Mouse (Mus musculus) left cerebral cortex, adult 6 months (tissue): ENCODE data around the gene Mapkapk3. TPM values are rescaled to one million over a fixed set of nuclear protein-coding genes. Genes with fewer than 3 reads are reported as not detected.

Experiments used
- long read RNA-seq, 2 experiments: library from polyadenylated mRNA; unstranded; transcript quantifications; one replicate each; pipeline ENCODE4 v2.0.0; 2019 to 2020
- polyA plus RNA-seq: library from polyadenylated mRNA; unstranded; fragments of <200 nt; fragmentation: Nextera tagmentation; gene quantifications from 2 replicates; pipeline ENCODE4 v1.2.3, GENCODE M21; 2021

Mapkapk3 gene
- polyA plus RNA-seq, result 1.8 and 2.3 TPM in 2 replicates
- long read RNA-seq, experiment 1, transcript Mapkapk3-201 (11 exons, 2,816 nt), result major isoform, 6 of 19 reads
- long read RNA-seq, experiment 1, partial matches to known transcripts, result 4 of 19 reads
- long read RNA-seq, experiment 1, other reads (novel, unspliced or antisense), result 8 of 19 reads
- long read RNA-seq, experiment 2, partial matches to known transcripts, result 0 of 4 reads
- long read RNA-seq, experiment 2, other reads (novel, unspliced or antisense), result 0 of 4 reads

GRCm38 (mm10) chr9:107289211-107290076 lies at the start of gene Mapkapk3:
Mapkapk3 (minus strand) TSS chr9:107289877.

GRCm38 (mm10) chr9:107338172-107338883 lies 48.7 kb upstream of the Mapkapk3 start, which contains the start of gene Hemk1:
Hemk1 (minus strand) TSS chr9:107338350.

GRCm38 (mm10) chr9:107296016-107296040 lies 6.2 kb upstream of the Mapkapk3 start, which contains the start of gene Cish:
Cish (plus strand) TSS chr9:107296026.

GRCm38 (mm10) chr9:107231539-107232139 lies 58.0 kb downstream of the Mapkapk3 start, which contains the start of gene Dock3:
Dock3 (minus strand) TSS chr9:107231909.

Other genes starting within 250 kb of the Mapkapk3 start
- gene Dock3, start 58.0 kb downstream of the Mapkapk3 start, polyA plus RNA-seq, result 18.3 and 129 TPM in 2 replicates
- gene Cish, start 6.1 kb upstream of the Mapkapk3 start, polyA plus RNA-seq, result 5.4 and 7.4 TPM in 2 replicates
- 10.7 and 14.4 TPM in 2 replicates for gene Hemk1, start 48.5 kb upstream of the Mapkapk3 start, polyA plus RNA-seq
- 1.4 and 1.5 TPM in 2 replicates for gene 6430571L13Rik, start 50.7 kb upstream of the Mapkapk3 start, polyA plus RNA-seq
- 3.9 and 5.6 TPM in 2 replicates for gene Cacna2d2, start 109.7 kb upstream of the Mapkapk3 start, polyA plus RNA-seq
- 38.4 and 40.4 TPM in 2 replicates for gene Tmem115, start 244.1 kb upstream of the Mapkapk3 start, polyA plus RNA-seq